Mouse (Mus musculus) heart, adult 10 weeks (tissue): ENCODE results near the gene Grk2. TPM values are rescaled to one million over a fixed set of nuclear protein-coding genes. Genes with fewer than 3 reads are reported as not detected.

Source experiments
- polyA plus RNA-seq: library from polyadenylated mRNA; stranded (reverse); fragments of 350-450 nt; fragmentation: Illumina TruSeq; extraction: RNeasy Lipid Tissue Mini Kit (QIAGEN cat#74804); gene quantifications from one replicate; pipeline ENCODE4 v1.2.3, GENCODE M21; 2014; ENCODE audit warnings: low read depth, low replicate concordance

Grk2 gene
- polyA plus RNA-seq: 50.7 TPM

DNA sequence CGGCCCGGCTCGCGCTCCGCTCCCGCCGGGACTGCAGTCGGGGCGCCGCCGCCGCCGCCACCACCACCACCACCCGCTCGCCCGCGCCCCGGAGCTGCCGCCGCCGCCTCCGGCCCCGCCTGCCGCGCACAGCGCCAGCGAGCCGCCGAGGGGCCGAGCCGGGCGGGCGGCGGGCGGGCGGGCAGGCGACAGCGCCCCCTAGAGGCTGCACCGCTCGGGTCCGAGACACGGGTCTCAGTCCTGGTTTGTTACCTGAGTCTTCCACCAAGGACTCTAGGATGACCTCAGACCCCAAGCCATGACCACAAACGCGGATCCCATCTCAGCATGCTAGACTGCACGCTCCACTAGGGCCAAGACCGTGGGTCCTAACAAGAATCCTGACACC, at the start of gene Grk2:
TSS of gene Grk2 (minus strand) at position 33 of the 388 bp plus-strand sequence.

GRCm38 (mm10) chr19:4282898-4283553, 23.0 kb downstream of the Grk2 start, which contains the start of gene Ankrd13d:
Ankrd13d (minus strand) TSS chr19:4283137.

GRCm38 (mm10) chr19:4268566-4269361, 37.3 kb downstream of the Grk2 start, which contains the start of gene Ssh3:
Ssh3 (minus strand) TSS chr19:4269180.

Other genes starting within 250 kb of the Grk2 start
- gene Gstp3, start 246.7 kb downstream of the Grk2 start, polyA plus RNA-seq: not detected
- gene Cabp2, start 224.6 kb downstream of the Grk2 start, polyA plus RNA-seq: not detected
- gene Cdk2ap2, start 209.0 kb downstream of the Grk2 start, polyA plus RNA-seq: 40.5 TPM
- gene Pitpnm1, start 206.2 kb downstream of the Grk2 start, polyA plus RNA-seq: 21.9 TPM
- 71.4 TPM for gene Aip, start 180.4 kb downstream of the Grk2 start, polyA plus RNA-seq
- not detected for gene Gpr152, start 166.4 kb downstream of the Grk2 start, polyA plus RNA-seq
- not detected for gene Cabp4, start 162.2 kb downstream of the Grk2 start, polyA plus RNA-seq
- 54.9 TPM for gene Coro1b, start 157.6 kb downstream of the Grk2 start, polyA plus RNA-seq
- 1.1 TPM for gene Ptprcap, start 152.6 kb downstream of the Grk2 start, polyA plus RNA-seq
- gene Rps6kb2, start 142.9 kb downstream of the Grk2 start, polyA plus RNA-seq: 26.9 TPM
- gene Carns1, start 130.7 kb downstream of the Grk2 start, polyA plus RNA-seq: 49.6 TPM
- gene Tbc1d10c, start 114.9 kb downstream of the Grk2 start, polyA plus RNA-seq: 22.6 TPM
- gene Ppp1ca, start 114.2 kb downstream of the Grk2 start, polyA plus RNA-seq: 318 TPM
- gene Rad9a, start 104.6 kb downstream of the Grk2 start, polyA plus RNA-seq: 6.4 TPM
- 3.0 TPM for gene Clcf1, start 92.0 kb downstream of the Grk2 start, polyA plus RNA-seq
- not detected for gene AC109138.7, start 91.9 kb downstream of the Grk2 start, polyA plus RNA-seq
- gene Pold4, start 74.3 kb downstream of the Grk2 start, polyA plus RNA-seq: 21.7 TPM
- gene Ssh3, start 37.0 kb downstream of the Grk2 start, polyA plus RNA-seq: 11.7 TPM
- gene Ankrd13d, start 23.1 kb downstream of the Grk2 start, polyA plus RNA-seq: 0.97 TPM
- gene Kdm2a, start 92.1 kb upstream of the Grk2 start, polyA plus RNA-seq: 33.8 TPM
- gene Rhod, start 133.2 kb upstream of the Grk2 start, polyA plus RNA-seq: 5.0 TPM
- gene Syt12, start 171.2 kb upstream of the Grk2 start, polyA plus RNA-seq: 2.4 TPM
- 0.68 TPM for gene 2010003K11Rik, start 192.4 kb upstream of the Grk2 start, polyA plus RNA-seq
- gene Pcx, start 204.2 kb upstream of the Grk2 start, polyA plus RNA-seq: 28.5 TPM